Mouse (Mus musculus): ENCODE measurements at regions not wholly inside any gene's neighbourhood (a gene's known extent, or its start where the extent isn't known, plus 50 kb on each side); places are given as distances from the start of the nearest gene placed in this dataset.

DNA sequence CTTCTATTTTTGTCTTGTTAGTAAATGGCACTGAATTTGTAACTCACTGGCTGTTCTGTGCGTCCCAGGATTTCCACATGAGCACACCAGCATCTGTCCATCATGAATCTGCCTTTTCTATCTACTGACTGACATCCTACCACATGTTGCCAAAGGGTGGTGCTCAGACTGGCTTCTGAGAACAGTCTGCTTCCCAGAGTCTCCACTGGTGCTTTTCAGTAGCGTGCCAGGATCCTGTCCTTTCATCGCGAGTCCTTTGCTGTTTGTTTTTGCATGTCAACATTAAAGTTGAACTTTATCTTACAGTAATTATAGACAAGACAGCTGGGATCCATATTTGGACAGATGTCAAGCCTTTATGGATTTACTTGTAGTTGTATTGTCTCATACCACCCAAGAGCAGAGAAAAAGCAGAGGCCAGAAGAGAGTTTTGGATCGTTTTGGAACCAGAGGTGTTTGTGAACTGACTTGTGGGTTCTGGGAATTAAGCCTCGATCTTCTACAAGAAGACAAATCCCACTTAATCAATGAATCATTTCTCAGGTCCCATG is 314.0 kb upstream of the Agtr1b start:
- no peak for DNase-seq (ENCODE audit: low read depth, low spot score)

DNA sequence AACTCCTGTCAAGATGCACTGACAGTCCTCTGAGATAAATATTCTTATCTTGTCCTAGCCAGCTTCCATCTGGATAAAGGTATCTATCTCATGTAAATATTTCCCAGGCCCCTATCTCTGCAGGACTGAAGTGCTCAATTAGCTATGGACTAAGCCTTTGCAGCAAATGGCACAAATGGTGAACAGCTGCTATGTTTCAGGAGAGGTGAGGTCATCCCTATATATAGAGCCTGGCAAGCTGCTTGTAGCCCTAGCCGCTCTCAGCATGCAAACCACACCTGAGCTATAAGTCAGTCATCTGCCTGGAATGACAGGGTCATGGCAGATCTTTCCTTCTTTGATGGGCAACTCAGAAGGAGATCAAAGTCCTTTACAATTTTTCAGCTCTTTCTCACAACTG is 294.9 kb upstream of the Agtr1b start:
- DNase-seq (ENCODE audit: low read depth, low spot score) = no peak

DNA sequence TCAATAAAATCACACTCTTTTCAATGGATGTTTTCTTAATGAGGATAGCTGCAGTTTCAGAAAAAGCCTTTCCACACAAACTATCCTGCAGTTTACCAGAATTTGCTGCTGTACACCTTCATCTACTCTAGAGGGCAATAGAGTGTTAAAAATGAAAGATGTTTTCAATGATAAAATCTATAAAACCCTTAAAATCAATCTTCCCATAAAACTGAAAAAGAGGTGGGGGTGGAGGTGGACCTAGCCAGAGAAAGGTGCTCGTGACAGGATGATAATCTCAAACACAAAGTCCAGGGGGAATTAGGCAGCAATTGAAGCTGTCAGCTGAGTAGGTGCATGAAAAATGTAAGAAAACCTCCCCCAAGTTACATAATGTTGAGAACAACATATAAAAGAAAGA is 288.4 kb upstream of the Agtr1b start:
- peak; percentile 25 for DNase-seq (ENCODE audit: low read depth, low spot score)
